ENCODE assay signal across 8 mouse cellular contexts in genomic region chr5:97935140-97936129, GRCm38 (mm10).
A peak's percentile ranks its signal among the peaks of the same experiment; 100 is the strongest.
DNase-seq lines count a peak whose midpoint lies in the region; ATAC-seq and TF ChIP-seq lines count a peak whose summit lies in the region.
"Had no signal": no experiment of that assay in that cellular context is flagged by ENCODE, and none has a peak within 500 bp of the region (broad histone marks: within the 10 kb centered on the region; RNA-seq: fewer than 3 reads in every experiment).

No protein-coding gene starts in this region.

- ATAC-seq in forebrain, embryonic 12.5 days (ENCODE audit: low FRiP score), result peak; percentile 85
- ATAC-seq in intestine, embryonic 16.5 days, result peak; percentile 85
- peak; percentile 79; the same call in 1 of the 2 replicates for ATAC-seq in limb, embryonic 13.5 days (ENCODE audit: low FRiP score, low read depth)
- peak; percentile 95 for ATAC-seq in midbrain, embryonic 15.5 days (replicated peaks)
- ATAC-seq in stomach, postnatal 0 days (ENCODE audit: low FRiP score, low TSS enrichment), result peak; percentile 73

- H3K9ac ChIP-seq in forebrain, embryonic 12.5 days, result peak overlapping the region; percentile 63
- peak overlapping the region; percentile 67 for H3K9ac ChIP-seq in intestine, embryonic 16.5 days (ENCODE audit: low read depth, low read length)
- peak overlapping the region; percentile 72 for H3K9ac ChIP-seq in limb, embryonic 13.5 days
- peak overlapping the region; percentile 48 for H3K9ac ChIP-seq in midbrain, embryonic 15.5 days
- peak overlapping the region; percentile 48; the same call in 1 of the 2 replicates for H3K9ac ChIP-seq in stomach, postnatal 0 days (ENCODE audit: low read length)

- peaks cover 16% of the 10 kb centered on the region; the same call in 1 of the 2 replicates for H3K27me3 ChIP-seq in forebrain, embryonic 12.5 days
- H3K27me3 ChIP-seq in intestine, embryonic 16.5 days (replicated peaks; ENCODE audit: control insufficient read depth, insufficient read depth, low read length), result no peaks in the 10 kb centered on the region
- H3K27me3 ChIP-seq in limb, embryonic 13.5 days, result peaks cover 5% of the 10 kb centered on the region
- H3K27me3 ChIP-seq in midbrain, embryonic 15.5 days (replicated peaks), result no peaks in the 10 kb centered on the region
- H3K27me3 ChIP-seq in stomach, postnatal 0 days (ENCODE audit: control insufficient read depth, insufficient read depth, low read length), result no peaks in the 10 kb centered on the region

- TF ChIP-seq EP300 in stomach, postnatal 0 days (optimal IDR thresholded peaks at IDR 0.05), result no peak

- no peaks in the 10 kb centered on the region for H3K36me3 ChIP-seq in forebrain, embryonic 12.5 days (replicated peaks)
- H3K36me3 ChIP-seq in intestine, embryonic 16.5 days (ENCODE audit: control insufficient read depth, insufficient read depth, low read length), result no peaks in the 10 kb centered on the region
- peaks cover 3% of the 10 kb centered on the region; the same call in 1 of the 2 replicates for H3K36me3 ChIP-seq in limb, embryonic 13.5 days
- no peaks in the 10 kb centered on the region for H3K36me3 ChIP-seq in midbrain, embryonic 15.5 days (replicated peaks)
- H3K36me3 ChIP-seq in stomach, postnatal 0 days (ENCODE audit: control insufficient read depth, insufficient read depth, low read length), result no peaks in the 10 kb centered on the region

- no peaks in the 10 kb centered on the region for H3K9me3 ChIP-seq in forebrain, embryonic 12.5 days
- no peaks in the 10 kb centered on the region for H3K9me3 ChIP-seq in intestine, embryonic 16.5 days (ENCODE audit: control insufficient read depth, low read length)
- no peaks in the 10 kb centered on the region for H3K9me3 ChIP-seq in limb, embryonic 13.5 days
- H3K9me3 ChIP-seq in midbrain, embryonic 15.5 days, result no peaks in the 10 kb centered on the region
- H3K9me3 ChIP-seq in stomach, postnatal 0 days (ENCODE audit: control insufficient read depth, low read length), result no peaks in the 10 kb centered on the region

- DNase-seq in T-cell, adult 2 months (ENCODE audit: low spot score), result peak; percentile 4
- DNase-seq in stomach, postnatal 0 days (ENCODE audit: low spot score), result peak; percentile 42

- H3K4me2 ChIP-seq in forebrain, embryonic 12.5 days, result peak overlapping the region; percentile 94
- peak overlapping the region; percentile 94 for H3K4me2 ChIP-seq in intestine, embryonic 16.5 days (ENCODE audit: low read depth, low read length)
- H3K4me2 ChIP-seq in limb, embryonic 13.5 days (replicated peaks), result peak overlapping the region; percentile 92
- H3K4me2 ChIP-seq in midbrain, embryonic 15.5 days, result peak overlapping the region; percentile 96
- peak overlapping the region; percentile 74 for H3K4me2 ChIP-seq in stomach, postnatal 0 days (replicated peaks; ENCODE audit: low read depth)

- WGBS in bone marrow, adult 2 months, result 54% methylated on average over 56 of the region's 56 CpGs
- WGBS in forebrain, embryonic 12.5 days, result 3% methylated on average over 53 of the region's 56 CpGs
- WGBS in intestine, embryonic 16.5 days, result 5% methylated on average over 56 of the region's 56 CpGs
- whole genome bisulfite sequencing in limb, embryonic 13.5 days, result 3% methylated on average over 56 of the region's 56 CpGs
- WGBS in midbrain, embryonic 15.5 days, result 3% methylated on average over 55 of the region's 56 CpGs
- 10% methylated on average over 56 of the region's 56 CpGs for WGBS in stomach, postnatal 0 days

- H3K27ac ChIP-seq in bone marrow, adult 2 months (ENCODE audit: control insufficient read depth, insufficient read depth, low read depth, low read length, poor library complexity), result no peak overlapping the region
- no peak overlapping the region for H3K27ac ChIP-seq in forebrain, embryonic 12.5 days
- no peak overlapping the region for H3K27ac ChIP-seq in intestine, embryonic 16.5 days (ENCODE audit: low read length)
- no peak overlapping the region; the same call in 1 of the 2 replicates for H3K27ac ChIP-seq in limb, embryonic 13.5 days
- H3K27ac ChIP-seq in midbrain, embryonic 15.5 days, result peak overlapping the region; percentile 52; the same call in 1 of the 2 replicates
- no peak overlapping the region for H3K27ac ChIP-seq in stomach, postnatal 0 days (replicated peaks)

- H3K4me1 ChIP-seq in bone marrow, adult 2 months (ENCODE audit: control insufficient read depth, insufficient read depth, low read length), result no peaks in the 10 kb centered on the region
- peaks cover 15% of the 10 kb centered on the region for H3K4me1 ChIP-seq in forebrain, embryonic 12.5 days
- H3K4me1 ChIP-seq in intestine, embryonic 16.5 days (ENCODE audit: control insufficient read depth, insufficient read depth, low read length), result peaks cover 7% of the 10 kb centered on the region; the same call in 1 of the 2 replicates
- H3K4me1 ChIP-seq in limb, embryonic 13.5 days, result peaks cover 15% of the 10 kb centered on the region
- peaks cover 4% of the 10 kb centered on the region for H3K4me1 ChIP-seq in midbrain, embryonic 15.5 days
- no peaks in the 10 kb centered on the region for H3K4me1 ChIP-seq in stomach, postnatal 0 days (replicated peaks; ENCODE audit: control insufficient read depth, insufficient read depth)

- no peak overlapping the region for H3K4me3 ChIP-seq in bone marrow, adult 2 months (replicated peaks; ENCODE audit: control insufficient read depth, low read depth, low read length)
- peak overlapping the region; percentile 55 for H3K4me3 ChIP-seq in forebrain, embryonic 12.5 days (replicated peaks)
- peak overlapping the region; percentile 52 for H3K4me3 ChIP-seq in intestine, embryonic 16.5 days (ENCODE audit: low read length)
- H3K4me3 ChIP-seq in limb, embryonic 13.5 days, result peak overlapping the region; percentile 55
- peak overlapping the region; percentile 62 for H3K4me3 ChIP-seq in midbrain, embryonic 15.5 days
- H3K4me3 ChIP-seq in stomach, postnatal 0 days (ENCODE audit: low read depth, low read length), result peak overlapping the region; percentile 43
- H3K4me3 ChIP-seq: erythroblast, embryonic 14.5 days had no signal

- no peak for TF ChIP-seq POLR2A in bone marrow, adult 2 months (IDR thresholded peaks at IDR 0.05; ENCODE audit: borderline replicate concordance, control insufficient read depth, low read depth, low read length)

- TF ChIP-seq CTCF in bone marrow, adult 2 months (IDR thresholded peaks at IDR 0.05; ENCODE audit: control insufficient read depth, insufficient read depth, low read length), result peak; percentile 22; the same call in 1 of the 2 replicates
- TF ChIP-seq CTCF in stomach, postnatal 0 days (IDR thresholded peaks at IDR 0.05; ENCODE audit: low read depth), result peak; percentile 56
